Mouse (Mus musculus) urinary bladder, adult 2 months (tissue): ENCODE data around the gene 2310030G06Rik. TPM values are rescaled to one million over a fixed set of nuclear protein-coding genes. Genes with fewer than 3 reads are reported as not detected.

Experiments
- DNase-seq: peaks from one replicate; pipeline ENCODE4 v3.0.0; 2022; ENCODE audit warnings: low spot score
- polyA plus RNA-seq: library from polyadenylated mRNA; depleted of rRNA; stranded (reverse); fragments of >200 nt; gene quantifications from 2 replicates; pipeline ENCODE4 v1.2.3, GENCODE M21; 2012; rRNA removed

Gene 2310030G06Rik
- polyA plus RNA-seq: 12.4 and 13.5 TPM in 2 replicates

DNA sequence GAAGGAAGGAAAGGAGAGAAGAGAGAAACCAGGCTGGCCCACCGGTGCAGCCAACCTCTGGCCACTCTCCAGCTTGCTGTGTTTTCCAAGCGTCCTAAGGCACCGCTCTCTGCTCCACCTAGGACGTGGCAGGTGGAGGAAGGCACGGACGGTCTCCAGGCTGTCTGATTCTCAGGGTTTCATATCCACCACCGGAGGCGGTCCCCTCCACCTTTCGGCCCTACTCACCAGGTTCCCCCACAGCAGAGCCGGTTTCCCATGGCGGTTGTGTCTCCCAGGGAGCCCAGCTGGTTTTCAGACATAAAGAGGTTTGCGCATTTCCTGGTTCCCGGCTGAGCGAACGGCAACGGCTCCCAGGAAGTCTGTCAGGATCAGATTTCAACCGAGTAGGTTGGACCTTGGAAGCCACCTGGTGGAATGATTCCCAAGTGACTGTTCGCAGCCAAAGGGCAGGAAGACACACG lies at the start of gene 2310030G06Rik:
Gene 2310030G06Rik, minus strand, starts transcription at position 323 of the 464 bp plus-strand sequence.
- peak; percentile 43 for DNase-seq

DNA sequence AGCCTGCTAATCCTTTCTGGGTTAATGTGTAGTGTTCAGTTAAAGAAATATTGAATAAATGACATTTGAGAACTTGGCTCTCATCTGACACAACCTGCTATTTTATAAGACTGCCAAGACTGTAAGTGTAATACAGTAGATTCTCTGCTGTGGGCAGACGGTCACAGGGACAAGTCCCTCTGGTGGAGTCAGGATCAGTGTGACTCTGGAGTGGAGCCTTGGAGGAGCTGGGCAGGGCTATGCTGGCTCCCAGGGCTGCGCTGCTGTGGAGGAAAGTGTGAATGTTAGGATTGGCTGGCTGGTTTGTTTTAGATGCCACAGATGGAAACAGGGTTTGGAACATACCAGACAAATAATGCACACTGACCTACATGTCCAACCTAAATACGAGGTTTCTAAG lies 48.9 kb upstream of the 2310030G06Rik start:
- DNase-seq: no peak

DNA sequence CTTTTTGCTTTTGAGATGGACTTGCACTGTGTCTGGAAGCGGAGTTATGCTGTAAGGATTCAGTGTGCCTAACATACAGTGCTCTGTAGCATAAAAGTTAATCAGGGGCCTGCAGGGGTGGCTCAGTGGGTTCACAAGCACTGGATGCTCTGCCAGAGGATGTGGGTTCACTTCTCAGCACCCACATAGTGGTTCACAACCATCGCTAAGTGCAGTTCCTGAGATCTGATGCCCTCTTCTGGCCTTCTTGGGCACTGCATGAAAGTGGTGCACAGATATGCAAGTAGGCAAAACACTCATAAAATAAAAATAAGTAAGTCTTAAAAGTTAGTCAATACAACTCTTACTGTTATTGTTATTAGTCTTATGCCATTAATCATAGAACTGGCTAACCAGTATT lies 35.8 kb upstream of the 2310030G06Rik start:
- no peak for DNase-seq

DNA sequence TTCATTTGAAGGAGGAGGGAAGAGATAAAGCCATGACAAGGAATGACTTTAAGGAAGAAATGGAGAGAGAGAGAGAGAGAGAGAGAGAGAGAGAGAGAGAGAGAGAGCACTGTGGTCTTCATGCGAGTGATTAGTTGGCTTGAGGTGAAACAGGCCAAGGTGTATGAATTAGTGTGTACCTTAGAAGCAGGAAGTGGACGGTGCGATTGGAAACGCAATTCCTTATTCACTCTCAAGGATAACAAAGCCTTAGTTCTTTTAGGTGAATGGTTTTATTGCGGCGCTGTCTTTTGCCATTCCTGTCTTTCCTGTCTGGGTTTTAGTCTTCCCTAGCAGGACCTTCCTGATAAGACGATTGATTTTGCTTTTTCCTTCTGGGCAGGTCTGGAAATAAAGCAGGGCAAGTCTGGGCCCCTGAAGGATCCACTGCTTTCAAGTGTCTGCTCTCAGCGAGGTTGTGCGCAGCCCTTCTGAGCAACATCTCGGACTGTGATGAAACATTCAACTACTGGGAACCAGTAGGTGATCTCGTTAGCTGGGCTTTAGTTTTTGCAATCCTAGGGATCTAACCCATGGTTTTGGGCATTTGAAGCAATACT lies 29.9 kb upstream of the 2310030G06Rik start:
- no peak for DNase-seq

DNA sequence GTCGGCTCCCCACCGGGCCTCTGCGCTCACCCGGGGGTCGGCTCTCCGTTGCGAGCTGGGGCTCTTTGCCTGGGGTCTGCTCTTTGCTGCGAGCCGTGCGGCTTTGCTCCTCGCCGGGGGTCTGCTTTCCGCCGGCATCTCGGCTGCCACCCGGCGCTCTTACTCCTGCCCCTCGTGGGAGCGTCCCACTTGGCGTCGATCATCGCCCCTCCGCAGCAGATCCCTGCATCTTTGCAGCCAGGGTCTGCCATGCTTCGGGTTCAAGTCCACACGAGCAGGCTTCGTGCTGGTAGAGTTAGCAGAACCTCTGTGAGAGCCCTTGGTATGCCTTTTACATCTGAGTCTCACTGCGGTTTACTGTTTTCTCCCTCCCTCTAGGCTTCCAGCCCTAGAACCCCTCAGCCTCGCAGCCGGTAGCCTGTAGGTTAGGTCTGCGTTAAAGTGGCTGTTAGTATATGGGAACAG lies 29.4 kb upstream of the 2310030G06Rik start:
- no peak for DNase-seq

DNA sequence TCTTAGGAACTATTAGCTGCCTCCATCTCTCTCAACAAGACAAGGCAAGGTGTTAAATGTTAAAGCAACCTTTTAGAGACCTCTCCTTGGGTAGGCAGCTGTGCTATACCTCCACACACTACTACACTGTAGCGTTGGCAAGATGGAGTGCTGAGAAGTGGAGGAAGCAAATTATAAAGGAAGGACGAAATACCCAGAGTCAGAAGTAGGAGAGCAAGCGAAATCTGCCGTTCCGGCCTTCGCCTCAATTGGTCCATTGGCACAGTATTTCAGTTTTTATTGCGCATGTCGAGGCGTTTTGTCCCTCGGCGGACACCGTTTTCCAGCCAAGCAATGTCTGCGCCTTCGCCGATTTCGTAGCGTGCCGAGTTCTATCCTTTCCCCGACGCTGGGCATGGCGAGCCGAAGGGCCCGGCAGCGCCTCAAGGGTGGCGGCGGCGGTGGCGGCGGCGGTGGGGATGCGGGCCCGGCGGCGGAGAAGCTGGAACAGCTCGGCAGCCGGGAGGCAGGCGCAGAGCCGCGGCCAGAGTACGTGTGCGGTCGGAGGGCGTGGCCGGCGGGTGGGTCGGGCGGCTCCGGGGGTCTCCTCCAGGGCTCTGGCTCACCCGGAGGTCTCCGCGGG lies 28.8 kb upstream of the 2310030G06Rik start, which contains the start of the genes Alg9 and 1110032A03Rik:
Gene Alg9, plus strand, starts transcription at position 29 of the 622 bp plus-strand sequence.
Gene 1110032A03Rik, minus strand, starts transcription at position 530 of the 622 bp plus-strand sequence.
- peak; percentile 86 for DNase-seq

DNA sequence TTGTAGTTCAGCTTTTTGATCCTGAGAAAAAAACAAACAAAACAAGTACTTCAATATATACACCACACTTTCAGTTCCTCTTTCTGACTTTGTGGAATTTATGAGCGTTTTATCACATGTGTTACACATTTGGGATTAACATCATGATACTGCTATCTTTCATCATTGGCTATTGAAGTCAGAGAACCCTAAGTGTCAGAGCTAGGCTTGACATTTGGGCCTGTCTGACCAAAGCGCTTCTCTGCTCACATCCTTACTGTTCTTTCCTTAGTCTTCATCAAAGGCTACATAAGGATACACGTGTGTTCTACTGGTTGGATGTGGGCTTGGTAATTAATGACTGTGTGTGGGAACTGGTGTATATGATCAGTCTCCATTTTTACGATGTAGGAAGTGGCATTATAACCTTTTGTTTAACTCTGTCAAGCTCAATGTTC lies 27.7 kb upstream of the 2310030G06Rik start:
- DNase-seq: no peak

DNA sequence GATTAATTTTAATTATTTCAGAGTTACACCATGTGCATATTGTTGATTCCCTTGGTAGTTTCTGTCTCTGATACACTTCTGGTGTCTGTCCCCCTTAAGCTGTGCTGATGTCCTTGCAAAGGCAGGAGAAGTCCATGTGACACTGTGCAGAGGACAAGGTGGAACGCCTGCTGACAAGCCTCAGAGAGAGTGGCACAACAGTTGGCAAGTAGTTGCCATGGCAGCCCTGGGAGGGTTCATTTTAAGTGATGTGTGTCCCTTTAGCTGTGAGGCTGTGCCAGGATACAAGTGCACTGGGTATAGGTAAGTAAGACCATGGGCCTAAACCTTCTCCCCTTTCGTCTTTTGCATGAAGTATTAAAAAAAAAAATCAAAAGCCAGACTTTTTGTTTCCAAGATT lies 23.7 kb upstream of the 2310030G06Rik start:
- DNase-seq: no peak

DNA sequence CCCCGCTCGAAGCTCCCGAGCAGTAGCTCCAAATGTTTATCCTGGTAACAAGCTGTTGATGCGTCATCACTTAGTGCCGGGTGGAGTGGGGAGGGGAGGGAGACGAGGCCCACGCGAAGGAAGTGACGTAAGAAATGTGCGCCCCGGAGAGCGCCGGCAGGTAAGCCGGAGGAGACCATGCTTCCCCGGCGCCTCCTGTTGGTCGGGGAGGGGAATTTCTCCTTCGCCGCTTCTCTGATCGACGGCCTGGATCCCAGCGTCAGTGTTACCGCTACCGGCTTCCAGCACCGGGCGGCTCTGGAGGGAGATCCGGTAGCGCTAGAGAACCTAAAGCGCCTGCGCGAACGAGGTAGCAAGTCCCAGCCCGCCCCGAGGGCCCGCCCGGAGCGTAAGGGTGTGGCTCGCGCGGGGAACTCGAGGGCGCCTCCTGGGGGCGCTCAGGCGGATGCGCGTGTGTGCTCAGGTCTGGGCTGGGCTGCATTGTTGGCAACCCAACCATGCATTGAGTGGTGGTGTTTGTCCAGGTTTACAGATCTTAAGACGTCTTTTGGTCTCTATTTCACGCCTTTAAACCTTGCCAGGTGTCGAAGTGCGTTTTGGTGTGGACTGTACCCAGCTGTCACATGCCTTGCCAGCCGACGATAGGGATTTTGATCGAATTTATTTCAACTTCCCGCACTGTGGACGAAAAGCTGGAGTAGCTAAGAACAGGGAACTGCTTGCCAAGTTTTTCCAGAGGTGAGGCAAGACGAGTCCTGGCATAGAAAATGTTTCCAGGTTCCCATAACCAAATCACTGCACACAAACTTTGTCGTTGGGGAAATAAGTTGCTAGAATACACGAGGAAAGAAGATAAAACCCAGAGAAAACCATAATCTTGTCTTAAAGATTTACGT lies 22.0 kb upstream of the 2310030G06Rik start, which contains the start of gene Fdxacb1:
Gene Fdxacb1, plus strand, starts transcription at position 130 of the 896 bp plus-strand sequence.
- DNase-seq: peak; percentile 92

DNA sequence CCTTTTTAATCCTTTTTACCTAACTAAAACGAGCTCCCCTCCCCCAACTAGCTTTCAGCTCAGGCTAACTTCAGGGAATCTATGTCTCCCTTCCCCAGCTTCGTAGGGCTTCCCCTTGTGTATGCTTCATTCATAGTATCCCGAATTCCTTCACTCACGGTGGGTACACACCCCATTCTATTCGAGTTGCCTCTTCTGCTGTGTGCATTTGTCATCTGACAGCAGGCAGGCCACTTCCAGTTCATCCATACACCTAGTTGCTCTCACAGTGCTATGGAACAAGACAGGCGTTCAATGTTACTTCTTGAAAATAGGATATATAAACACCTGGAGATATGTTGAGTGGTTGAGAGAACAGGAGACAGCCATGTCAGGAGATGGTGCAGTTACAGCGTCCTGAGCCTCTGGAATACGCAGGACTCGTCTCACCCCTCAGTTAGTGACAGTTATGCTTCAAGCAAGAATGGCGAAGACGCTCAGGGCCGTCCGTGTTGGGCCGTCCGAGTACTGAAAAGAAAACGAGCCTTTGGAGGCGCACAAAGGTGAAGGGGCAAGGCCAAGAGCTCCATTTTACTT lies 21.3 kb upstream of the 2310030G06Rik start:
- DNase-seq: no peak

DNA sequence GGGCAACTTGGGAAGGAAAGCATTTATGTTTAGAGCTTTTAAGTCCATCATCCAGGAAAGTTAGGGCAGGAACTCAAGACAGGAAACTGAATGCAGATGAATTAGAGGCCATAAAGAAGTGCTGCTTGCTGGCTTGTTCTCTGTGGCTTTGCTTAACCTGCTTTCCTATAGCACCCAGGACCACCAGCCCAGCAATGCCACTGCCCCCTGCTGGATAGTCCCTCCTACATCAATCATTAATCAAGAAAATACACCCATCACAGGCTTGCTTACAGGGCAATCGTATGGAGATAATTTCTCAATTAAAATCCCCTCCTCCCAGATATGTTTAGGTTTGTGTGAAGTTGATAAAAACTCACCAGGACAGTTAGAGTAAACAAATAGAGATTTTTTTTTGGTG lies 17.0 kb upstream of the 2310030G06Rik start:
- DNase-seq: no peak

DNA sequence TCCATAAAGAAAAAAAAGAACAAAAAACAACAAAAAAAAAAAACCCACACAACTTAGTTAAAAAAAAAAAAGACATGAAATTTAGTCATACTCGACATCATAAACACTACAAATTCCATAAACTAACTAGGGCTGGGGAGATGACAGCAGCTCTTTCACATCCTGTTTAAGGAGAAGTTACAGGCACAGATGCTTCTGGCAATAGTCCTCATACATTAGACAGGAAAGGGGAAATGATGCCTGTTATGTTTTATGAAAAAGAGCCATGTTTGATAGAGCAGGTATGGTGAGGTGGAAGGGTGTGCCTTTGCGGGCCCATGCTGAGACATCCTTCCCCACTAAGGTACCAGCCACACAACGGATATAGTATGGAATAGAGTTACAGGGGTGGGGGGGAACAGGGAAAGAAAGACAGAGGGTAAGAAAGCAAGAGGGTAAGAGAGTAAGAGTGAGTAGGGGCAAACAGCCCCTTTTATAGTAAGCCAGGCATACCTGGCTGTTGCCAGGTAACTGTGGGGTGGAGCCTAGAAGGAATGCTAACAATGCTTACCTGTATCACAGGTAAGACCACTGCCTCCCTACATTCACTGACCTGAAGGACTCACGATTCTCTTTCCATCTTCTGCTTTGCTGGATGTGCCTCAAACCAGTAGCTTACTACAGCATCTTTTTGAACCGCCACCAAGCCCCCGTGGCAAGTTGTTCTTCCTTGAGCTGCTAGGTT lies 15.3 kb upstream of the 2310030G06Rik start:
- no peak for DNase-seq

DNA sequence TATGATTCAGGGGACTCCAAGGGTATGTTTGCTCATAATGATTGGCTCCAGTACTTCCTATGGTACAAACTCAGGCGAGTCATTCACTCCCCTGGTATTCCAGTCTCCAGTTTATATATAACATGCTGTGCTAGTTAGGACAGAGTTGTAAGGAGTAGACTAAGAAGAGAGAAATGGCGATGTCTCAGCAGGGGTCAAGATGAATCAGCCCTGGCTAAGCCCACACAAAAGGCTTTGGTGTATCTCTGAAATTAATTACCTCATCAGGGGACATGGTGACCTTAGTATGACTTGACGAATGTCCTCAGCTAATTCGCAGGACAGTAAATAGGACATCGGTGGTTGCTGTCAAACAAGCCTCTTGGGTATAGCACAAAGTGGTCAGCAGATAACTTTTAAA lies 10.4 kb upstream of the 2310030G06Rik start:
- DNase-seq: no peak

DNA sequence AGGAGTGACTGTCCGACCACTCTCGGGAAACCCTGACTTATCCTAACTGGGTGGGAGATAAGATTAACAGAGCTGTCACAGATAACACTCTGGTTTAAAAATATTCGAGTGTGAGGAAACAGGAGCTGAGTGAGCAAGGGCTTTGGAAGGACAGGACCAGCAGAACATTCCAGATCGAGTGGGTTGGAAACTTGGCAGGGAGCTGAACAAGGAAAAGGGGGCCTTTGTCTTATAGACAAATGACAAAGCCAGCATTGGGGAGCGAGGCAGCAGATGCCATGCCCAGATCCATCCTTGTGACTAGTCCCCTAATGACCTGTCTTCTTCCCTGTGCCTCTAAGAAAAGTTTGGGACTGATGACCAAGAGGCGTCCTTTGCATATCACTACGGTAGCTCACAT lies 7.6 kb upstream of the 2310030G06Rik start:
- no peak for DNase-seq

DNA sequence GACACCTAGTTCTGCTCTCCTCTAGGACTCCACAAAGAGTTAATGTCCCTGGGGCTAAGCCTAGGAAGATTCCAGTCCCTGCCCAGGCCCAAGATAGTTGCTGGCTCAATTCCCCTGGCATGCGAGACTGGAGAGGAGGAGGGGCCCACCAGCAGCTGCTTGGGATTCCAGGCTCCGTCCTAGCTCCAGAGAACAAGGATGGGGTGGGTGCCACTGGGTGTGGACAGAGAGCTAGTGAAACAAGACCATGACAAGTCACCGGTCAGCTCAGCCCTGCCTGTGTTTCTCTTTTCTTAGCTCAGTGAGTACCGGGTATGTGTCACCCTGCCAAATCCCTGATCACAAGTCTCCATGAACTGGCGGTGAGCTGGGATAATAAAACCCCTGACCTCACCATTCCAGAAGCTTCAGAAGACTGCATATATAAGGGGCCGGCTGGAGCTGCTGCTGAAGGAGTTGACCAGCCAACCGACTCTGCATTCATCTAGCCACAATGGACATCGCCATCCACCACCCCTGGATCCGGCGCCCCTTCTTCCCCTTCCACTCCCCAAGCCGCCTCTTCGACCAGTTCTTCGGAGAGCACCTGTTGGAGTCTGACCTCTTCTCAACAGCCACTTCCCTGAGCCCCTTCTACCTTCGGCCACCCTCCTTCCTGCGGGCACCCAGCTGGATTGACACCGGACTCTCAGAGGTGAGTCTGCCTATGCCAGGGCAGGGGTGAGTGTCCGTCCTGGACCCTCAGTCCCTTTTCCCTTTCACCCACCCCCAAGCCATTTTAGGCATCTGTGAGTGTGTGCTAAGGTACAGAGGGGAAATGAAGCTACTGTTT lies 6.7 kb upstream of the 2310030G06Rik start:
- peak; percentile 53 for DNase-seq

DNA sequence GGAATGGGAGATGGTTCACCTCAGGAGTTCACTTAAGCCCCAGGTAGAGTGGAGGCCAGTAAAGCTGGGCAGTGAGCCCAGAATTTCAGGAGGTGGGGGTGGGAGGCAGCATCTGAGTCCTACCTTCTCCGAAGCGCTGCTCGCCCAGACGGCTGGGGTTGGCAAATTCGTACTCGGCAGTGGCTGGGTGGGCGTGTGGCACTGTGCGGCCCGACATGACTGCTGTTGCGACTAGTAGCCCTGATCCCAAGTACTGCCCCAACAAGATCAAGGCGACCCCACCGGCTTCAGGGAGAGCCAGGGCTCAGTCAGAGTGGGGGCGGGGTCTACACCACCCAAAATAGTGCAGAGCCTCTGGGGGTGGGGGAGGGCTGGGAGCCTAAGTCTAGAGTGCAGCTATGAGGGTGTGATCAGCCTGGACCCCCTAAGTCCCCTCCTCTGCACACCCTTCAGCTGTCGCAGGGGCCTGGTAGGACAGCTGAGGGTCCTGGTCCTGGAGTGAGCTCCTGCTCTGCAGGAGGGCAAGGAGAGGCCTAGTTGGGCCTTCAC lies 5.8 kb upstream of the 2310030G06Rik start, which contains the start of gene Hspb2:
Gene Hspb2, minus strand, starts transcription at position 301 of the 549 bp plus-strand sequence.
- DNase-seq: peak; percentile 29

DNA sequence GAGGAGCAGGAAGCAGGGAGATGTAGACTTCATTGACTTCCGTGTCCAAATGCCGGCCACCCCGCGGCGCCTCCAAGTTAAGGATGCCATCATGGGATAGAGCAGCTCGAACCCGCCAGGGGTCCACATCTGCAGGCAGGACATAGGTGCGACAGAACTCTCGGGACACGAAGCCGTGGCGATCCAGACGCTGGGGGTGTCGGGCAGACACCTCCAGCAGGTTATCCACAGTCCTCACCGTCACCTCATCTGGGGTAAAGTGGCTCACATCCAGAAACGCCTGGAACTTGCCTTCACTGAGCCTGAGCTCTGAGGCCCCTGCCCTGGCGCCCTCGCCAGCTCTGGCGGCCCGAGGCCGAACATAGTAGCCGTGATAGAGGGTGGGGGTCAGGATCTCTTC lies 5.0 kb upstream of the 2310030G06Rik start, which contains the start of gene Cryab:
Gene Cryab, plus strand, starts transcription at position 3 of the 400 bp plus-strand sequence.
- no peak for DNase-seq

DNA sequence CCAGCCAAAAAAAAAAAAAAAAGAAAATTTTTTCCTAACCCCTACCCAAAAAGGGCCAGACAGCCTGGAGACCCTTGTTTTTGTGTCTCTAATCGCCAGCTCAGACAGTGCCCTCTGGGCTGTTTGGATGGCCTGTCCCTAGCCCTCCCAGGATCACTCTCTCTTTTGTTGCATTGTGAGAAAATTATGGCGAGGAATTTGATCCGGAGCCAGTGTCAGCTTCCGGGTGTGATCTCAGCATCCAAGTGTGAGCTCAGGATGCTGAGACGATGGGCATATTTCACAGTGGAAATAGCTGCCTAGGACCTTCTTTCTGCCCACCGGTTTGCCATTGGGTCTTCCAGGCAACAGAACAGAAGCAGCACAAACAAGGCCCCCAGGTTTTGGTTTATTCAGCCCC lies 4.4 kb upstream of the 2310030G06Rik start:
- DNase-seq: no peak

DNA sequence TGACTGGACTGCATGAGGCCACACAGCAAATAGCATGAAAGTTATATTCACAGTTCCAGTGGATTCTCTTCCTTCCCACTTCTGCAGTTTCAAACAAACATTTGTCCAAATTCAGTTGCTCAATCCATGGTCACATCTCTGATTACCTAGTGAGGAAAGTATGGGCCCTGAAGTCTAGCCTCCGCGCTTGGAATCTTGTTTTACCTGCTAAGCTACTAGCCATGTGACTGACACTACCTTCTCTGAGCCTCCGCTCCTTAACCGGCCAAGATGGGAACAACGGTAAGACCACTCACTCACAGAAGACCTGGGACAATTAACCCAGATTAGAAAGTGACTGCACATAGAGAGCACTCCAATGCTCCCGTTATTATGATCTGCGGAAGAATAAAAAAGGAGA lies 530 bp downstream of the 2310030G06Rik start:
- no peak for DNase-seq

DNA sequence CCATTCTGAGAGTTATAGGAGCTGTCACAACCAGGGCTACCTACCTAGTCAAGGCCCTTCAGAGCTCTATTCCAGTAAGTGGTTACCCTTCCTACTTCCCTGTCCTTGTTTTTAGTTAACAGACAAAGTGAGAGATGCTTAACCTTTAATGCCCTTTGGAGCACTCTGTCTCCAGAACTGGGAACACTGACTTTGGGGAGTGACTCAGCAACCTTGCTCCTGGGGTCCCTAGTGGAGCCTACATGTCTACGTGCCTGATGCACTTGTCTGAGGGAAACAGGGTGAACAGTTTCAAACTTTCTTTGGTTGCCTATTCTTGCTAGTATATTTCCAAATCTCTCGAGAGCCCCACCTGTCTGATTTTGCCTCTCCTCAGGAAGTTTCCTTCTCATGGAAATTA lies 3.6 kb downstream of the 2310030G06Rik start:
- no peak for DNase-seq
